Mouse (Mus musculus) heart, adult 8-10 months (tissue): ENCODE results near the gene Arhgap10. TPM values are rescaled to one million over a fixed set of nuclear protein-coding genes. Genes with fewer than 3 reads are reported as not detected.
A peak's percentile ranks its signal among the peaks of the same experiment; 100 is the strongest.

Source experiments
- DNase-seq: peaks from one replicate; pipeline ENCODE4 v3.0.0; 2022; ENCODE audit warnings: low spot score
- total RNA-seq, 4 experiments: library from RNA; stranded (reverse); gene quantifications; 2 replicates each; pipeline ENCODE4 v1.2.4; 2022

Gene Arhgap10
- total RNA-seq, 4 experiments from 2014 or later = 48.4 to 53.0 (median 51.7) TPM

DNA sequence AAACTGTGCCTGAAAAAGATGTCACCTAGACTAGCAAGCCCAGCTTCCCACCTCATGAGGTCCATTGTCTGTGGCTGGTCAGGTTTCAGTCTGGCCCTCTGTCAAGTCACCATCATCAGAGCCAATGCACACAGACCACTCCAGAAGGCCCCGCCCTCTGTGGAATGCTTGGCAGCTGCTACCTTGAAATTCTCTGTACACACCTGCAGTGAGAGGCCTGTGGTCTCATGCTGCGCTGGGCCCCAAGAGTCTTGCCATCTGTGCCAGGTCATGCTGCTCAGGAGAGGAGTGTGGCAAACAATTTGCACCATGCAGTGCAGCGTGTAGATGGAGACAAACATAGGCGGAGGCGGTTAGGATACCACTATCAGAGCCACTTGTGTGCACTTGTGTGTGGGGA is 290.0 kb downstream of the Arhgap10 start:
- no peak for DNase-seq

DNA sequence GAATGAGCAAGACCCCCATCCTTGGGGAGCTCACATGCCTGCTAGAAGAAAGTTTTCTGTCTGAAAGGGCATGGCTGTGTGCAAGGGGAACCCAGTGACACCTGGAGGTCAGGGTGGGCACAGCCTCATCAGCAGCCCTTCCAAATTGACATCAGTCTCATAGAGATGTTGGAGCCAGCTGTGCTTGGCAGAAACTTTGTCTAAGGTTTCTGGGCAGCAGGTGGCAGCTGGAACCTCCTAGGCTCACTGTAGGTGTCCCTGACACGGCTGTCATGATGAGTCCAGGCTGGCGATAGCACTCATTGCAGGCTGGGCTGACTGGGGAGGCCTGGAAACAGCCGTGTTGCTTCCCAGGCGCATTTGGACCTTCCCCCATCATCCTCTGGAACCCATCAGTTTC is 294.6 kb downstream of the Arhgap10 start:
- no peak for DNase-seq

DNA sequence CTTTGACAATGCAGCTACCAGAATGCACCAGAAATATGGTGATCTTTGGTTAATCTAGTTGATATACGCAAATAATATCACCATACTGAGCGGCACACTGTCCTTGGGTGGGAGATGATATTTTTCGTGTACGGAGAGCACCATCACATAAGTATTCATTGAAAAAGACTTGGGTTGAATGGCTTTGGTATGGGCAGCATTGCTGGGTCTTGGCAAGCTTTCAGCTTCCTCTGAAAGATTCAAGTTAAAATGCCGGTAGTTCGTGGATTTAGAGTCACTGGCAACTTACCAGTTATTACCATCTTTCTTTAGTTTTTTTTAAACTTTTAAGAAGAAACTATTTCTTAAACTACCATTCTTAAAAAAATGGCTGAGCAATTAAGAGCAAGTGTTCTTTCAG is 302.6 kb downstream of the Arhgap10 start:
- DNase-seq = no peak

DNA sequence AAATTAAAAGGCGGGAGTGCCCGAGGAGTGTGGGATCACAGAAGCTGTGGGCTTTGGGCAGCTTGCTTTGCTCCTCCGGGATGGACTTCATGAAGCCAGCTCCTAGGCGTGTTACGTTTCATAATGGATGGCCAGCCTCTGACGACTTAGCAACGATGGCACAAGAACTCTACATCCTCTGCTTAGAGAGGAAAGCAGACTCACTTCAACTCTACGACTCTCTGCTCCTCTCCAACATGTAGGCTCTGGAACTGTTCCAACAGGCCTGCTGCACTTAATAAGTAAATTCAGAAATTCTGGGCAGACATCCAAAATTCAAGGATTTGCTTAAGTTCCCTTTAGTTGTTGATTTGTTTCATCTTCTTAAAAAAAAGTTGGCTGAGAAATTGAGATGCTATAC is 303.1 kb downstream of the Arhgap10 start:
- DNase-seq = peak; percentile 25

DNA sequence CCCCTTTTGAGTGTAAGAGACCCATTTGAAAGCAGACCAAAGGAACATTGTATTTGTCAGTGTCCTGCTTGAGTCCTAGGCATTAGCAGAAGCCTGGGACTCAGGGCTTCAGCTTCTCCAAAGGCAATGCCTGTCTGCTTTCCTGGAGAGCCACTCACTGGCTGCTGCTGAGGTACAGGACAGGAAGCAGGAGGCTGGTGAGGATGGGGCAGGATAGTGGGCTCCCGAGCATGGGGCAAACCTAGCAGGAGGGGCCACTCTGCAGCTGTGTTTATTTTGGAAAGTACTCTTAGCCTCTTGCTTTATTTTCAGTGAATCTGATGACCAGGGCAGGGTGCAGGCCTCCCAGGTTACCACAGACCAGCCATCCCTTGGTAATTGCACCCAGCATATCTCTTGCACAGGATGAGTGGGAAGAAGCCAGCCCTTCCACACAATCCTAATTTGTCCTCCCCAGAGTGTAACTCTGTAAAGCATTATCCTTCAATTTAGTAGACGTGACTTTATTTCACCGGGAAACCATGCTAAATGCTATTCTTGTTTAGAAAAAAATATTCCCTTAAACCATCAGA is 303.8 kb downstream of the Arhgap10 start:
- no peak for DNase-seq

DNA sequence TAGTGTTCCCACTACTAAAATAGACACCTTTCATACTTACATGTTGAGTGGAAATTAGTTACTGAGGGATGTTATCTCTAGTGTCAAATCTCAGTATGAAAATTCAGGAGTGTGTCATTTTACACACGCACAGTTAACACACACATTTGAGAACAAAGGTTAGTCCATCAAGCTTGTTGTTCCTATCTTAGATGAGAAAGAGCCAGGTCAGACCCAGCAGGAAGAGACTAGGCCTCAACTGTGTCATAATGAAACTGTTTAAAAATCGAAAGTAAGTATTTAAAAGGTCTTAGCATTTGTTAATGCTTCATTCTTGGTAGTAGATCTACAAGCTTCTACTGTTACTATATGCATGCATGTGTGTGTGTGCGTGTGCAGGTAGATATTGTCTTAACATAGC is 308.5 kb downstream of the Arhgap10 start:
- DNase-seq = no peak

Other genes starting within 250 kb of the Arhgap10 start
- gene Prmt9, start 31.4 kb upstream of the Arhgap10 start, total RNA-seq = 10 to 100 TPM; 10.3 to 11.9 (median 11.1) TPM
- 10 to 100 TPM; 10.6 to 12.5 (median 11.7) TPM for gene Tmem184c, start 92.7 kb upstream of the Arhgap10 start, total RNA-seq
- 10 to 100 TPM; 28.9 to 43.3 (median 39.1) TPM for gene Ednra, start 206.5 kb upstream of the Arhgap10 start, total RNA-seq